Mouse (Mus musculus): Measurements from ENCODE around the gene Esr1. TPM values are rescaled to one million over a fixed set of nuclear protein-coding genes. Genes with fewer than 3 reads are reported as not detected.

Gene Esr1
- polyA plus RNA-seq, 1 experiment from 2014 or later = 0.08 TPM

DNA sequence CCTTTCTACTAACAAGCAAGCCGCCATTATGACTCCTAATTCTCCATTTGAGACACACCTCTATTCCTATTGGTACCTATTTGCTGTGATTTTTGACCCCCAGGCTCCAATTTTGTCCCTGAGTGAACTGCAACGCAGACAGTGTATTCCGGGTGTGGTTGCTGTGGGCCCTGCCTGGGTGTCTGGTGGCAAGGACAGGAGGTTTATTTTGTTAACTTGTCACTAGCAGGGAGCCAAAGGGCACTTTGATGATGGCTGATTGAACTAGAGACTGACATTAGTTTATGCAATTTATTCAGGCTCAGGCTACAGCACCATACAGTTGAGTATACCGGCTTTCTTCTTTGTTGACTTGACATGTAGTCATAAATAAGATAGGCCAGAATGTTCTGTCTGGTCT, 13.2 kb downstream of the Esr1 start:
- Histone ChIP-seq H3K27me3 (ENCODE audit: insufficient read depth, poor library complexity, severe bottlenecking) (no peaks in the 10 kb centered on the region), H3K36me3 (no peaks in the 10 kb centered on the region), H3K27ac (no peak overlapping the region), H3K9me3 (no peaks in the 10 kb centered on the region), H3K4me3 (no peak overlapping the region), H3K4me1 (replicated peaks) (no peaks in the 10 kb centered on the region)
- WGBS = 92% methylated on average over 4 of the region's 4 CpGs
- DNase-seq (ENCODE audit: low spot score) = no peak

DNA sequence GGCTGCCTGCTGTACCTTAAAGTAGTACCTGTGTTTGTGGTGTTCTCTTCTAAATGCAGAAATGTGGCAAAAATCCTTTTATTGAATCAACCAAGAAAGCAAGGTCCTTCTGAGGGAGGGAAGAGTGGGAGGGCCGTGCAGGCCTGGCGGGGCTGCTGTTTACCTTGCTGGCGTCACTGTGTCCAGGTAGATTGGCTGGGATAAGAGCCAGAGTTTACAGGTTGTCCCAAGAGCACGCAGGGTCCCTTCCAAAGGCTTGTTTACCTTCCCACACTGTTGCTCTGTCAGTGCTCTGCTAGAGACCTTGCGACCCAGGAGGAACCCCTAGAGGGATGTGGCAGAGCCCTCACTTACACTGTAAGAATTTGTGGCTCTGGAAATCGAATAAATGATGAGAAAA, 13.9 kb downstream of the Esr1 start:
- 77% methylated on average over 6 of the region's 6 CpGs for WGBS
- Histone ChIP-seq H3K36me3 (no peaks in the 10 kb centered on the region), H3K4me3 (no peak overlapping the region), H3K27me3 (ENCODE audit: insufficient read depth, poor library complexity, severe bottlenecking) (no peaks in the 10 kb centered on the region), H3K4me1 (replicated peaks) (no peaks in the 10 kb centered on the region), H3K27ac (no peak overlapping the region), H3K9me3 (no peaks in the 10 kb centered on the region)
- no peak for DNase-seq (ENCODE audit: low spot score)

DNA sequence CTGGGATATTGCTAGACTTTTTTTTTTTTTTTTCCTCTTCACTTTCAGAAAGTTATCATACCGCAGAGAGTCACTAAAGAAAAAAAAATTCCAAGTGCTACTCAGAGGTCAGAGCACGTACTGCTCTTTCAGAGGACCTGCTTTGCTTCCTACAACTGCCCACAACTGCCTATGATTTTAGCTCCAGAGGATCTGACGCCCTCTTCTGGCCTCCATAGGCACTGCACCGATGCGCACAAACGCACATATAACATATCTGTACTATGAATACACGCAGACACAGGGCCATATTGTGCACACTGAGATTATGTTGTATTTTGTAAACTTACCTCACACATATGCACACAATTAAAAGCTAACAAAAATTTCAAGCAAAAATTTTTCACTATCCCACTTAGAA, 15.0 kb downstream of the Esr1 start:
- H3K27ac ChIP-seq = no peak overlapping the region
- no peak overlapping the region for H3K4me3 ChIP-seq
- no peak for DNase-seq (ENCODE audit: low spot score)
- no peaks in the 10 kb centered on the region for H3K36me3 ChIP-seq
- WGBS = 81% methylated on average over 7 of the region's 7 CpGs
- H3K4me1 ChIP-seq (replicated peaks) = no peaks in the 10 kb centered on the region
- H3K27me3 ChIP-seq (ENCODE audit: insufficient read depth, poor library complexity, severe bottlenecking) = no peaks in the 10 kb centered on the region
- H3K9me3 ChIP-seq = no peaks in the 10 kb centered on the region

DNA sequence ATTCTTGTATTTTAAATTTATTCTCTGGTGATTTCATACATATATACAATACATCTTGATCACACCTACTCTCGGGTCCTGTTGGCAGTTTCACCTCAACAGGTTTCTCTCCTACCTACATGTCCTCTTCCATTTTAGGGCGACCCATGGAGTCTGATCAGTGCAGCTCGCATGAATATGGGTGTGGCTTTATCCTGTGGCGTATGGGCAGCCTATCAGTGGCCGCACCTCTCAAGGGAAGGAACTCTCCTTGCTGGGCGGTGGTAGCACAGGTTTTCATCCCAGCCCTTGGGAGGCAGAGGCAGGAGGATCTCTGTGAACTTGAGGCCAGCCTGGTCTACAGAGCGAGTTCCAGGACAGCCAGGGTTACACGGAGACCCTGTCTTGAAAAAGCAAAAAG, 15.6 kb downstream of the Esr1 start:
- H3K4me3 ChIP-seq = no peak overlapping the region
- H3K27me3 ChIP-seq (ENCODE audit: insufficient read depth, poor library complexity, severe bottlenecking) = no peaks in the 10 kb centered on the region
- no peak for DNase-seq (ENCODE audit: low spot score)
- H3K4me1 ChIP-seq (replicated peaks) = no peaks in the 10 kb centered on the region
- 89% methylated on average over 8 of the region's 8 CpGs for WGBS
- H3K27ac ChIP-seq = no peak overlapping the region
- H3K36me3 ChIP-seq = no peaks in the 10 kb centered on the region
- H3K9me3 ChIP-seq = no peaks in the 10 kb centered on the region

DNA sequence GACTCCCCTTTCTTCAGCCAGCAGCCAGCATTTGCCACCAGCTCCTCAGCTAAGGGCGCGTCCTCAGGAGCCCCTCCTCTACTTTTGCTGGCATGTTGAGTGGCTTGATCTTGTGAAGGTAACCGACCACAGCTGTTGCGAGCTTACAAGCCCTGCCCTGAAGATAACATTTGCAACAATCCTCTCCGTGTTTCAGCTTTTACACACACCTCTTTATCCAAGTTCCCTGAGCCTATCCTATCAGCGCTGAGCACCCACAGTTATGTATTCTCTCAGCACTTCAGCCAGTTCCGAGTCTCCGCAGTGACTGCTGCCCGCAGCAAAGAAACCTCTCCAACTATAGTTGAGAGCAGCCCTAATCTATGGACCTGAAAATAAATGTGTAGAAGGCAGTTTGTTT, 16.0 kb downstream of the Esr1 start:
- no peaks in the 10 kb centered on the region for H3K9me3 ChIP-seq
- no peaks in the 10 kb centered on the region for H3K4me1 ChIP-seq (replicated peaks)
- H3K27ac ChIP-seq = no peak overlapping the region
- no peaks in the 10 kb centered on the region for H3K27me3 ChIP-seq (ENCODE audit: insufficient read depth, poor library complexity, severe bottlenecking)
- DNase-seq (ENCODE audit: low spot score) = no peak
- no peak overlapping the region for H3K4me3 ChIP-seq
- no peaks in the 10 kb centered on the region for H3K36me3 ChIP-seq
- WGBS = 89% methylated on average over 9 of the region's 9 CpGs

DNA sequence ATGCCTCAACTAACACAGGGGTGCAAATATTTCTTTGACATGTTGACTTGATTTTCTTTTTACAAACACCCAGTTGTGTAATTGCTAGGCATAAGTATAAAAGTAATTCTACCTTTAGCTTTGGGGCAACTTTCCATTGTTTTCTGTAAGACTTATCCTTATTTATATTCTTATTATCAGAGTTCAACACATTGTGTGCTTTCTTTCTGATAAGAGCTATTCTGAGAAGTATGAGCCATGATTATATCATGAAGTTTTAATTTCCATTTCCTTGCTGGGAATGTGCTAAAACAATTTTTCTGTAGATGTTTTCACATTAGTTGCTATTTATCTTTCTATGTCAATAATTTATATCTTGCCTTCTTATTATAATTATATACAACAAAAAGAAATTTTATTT, 17.9 kb downstream of the Esr1 start:
- H3K27ac ChIP-seq = no peak overlapping the region
- H3K4me1 ChIP-seq (replicated peaks) = no peaks in the 10 kb centered on the region
- H3K9me3 ChIP-seq = no peaks in the 10 kb centered on the region

DNA sequence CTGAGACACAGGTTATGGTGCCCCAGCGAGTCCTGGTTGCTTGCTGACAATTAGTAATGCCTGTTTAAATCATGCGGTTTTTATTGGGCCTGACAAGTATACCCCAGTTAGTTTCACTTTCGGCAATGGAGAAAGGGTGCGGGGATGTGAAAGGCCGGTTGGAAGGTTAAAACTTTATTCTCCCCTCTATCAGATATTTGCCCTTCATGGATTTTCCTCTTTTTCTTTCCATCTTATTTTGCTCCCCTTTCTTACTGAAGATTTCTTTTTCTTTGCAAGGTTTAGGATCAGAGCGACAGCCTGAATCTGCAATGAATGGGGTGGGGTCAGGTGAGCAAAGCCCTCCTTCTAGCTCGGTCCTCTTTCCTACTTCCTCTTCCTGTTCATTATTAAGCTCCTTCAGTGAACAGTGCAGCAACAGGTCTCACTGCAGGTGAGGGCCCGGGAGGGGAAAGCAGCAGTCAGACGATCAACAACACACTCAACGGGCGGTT, 20.9 kb downstream of the Esr1 start:
- H3K27me3 ChIP-seq (ENCODE audit: insufficient read depth, poor library complexity, severe bottlenecking) = no peaks in the 10 kb centered on the region
- H3K9me3 ChIP-seq = no peaks in the 10 kb centered on the region
- H3K36me3 ChIP-seq = no peaks in the 10 kb centered on the region
- H3K27ac ChIP-seq = no peak overlapping the region
- 84% methylated on average over 11 of the region's 11 CpGs for WGBS
- no peak overlapping the region for H3K4me3 ChIP-seq
- no peaks in the 10 kb centered on the region for H3K4me1 ChIP-seq (replicated peaks)
- no peak for DNase-seq (ENCODE audit: low spot score)

More for the DNA sequence above, 17.9 kb downstream of the Esr1 start:
- H3K36me3 ChIP-seq = no peaks in the 10 kb centered on the region
- no peak overlapping the region for H3K4me3 ChIP-seq
- DNase-seq (ENCODE audit: low spot score) = no peak
- H3K27me3 ChIP-seq (ENCODE audit: insufficient read depth, poor library complexity, severe bottlenecking) = no peaks in the 10 kb centered on the region

DNA sequence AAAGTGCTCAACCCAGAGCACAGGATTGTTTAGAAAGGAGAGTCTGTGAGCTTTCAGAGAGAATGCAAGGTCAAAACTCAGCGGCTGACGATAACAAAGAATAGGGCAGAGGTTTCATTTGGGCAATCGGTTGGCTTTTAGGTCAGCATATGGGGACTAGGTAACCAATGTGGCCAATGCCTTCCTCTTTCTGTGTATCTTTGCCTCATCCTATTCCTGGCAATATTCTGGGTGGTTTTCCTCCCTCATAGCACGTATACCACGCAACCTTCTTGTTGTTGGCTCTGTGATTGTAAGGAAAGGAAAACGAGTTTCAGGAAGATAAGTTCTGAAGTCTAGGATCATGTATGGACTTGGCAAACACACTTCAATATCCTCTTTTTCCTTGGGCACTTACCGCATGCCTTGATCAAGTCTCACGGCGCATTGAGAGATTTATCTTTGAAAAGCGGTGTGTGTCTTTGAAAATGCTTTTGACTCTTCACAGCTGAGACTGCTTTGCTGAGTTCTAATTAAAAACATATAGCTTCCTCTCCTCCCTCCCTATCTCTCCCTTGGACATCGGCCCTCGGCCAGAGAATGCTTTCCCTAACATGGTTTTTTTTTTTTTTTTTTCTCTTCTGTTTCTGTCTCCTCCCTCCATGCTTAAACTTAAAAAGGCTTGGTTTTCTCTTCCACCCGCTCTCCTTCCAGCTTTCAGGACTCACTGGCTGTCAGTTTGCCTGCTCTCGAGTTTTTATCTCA, 22.1 kb downstream of the Esr1 start:
- DNase-seq (ENCODE audit: low spot score) = no peak
- WGBS = 74% methylated on average over 14 of the region's 14 CpGs
- H3K4me1 ChIP-seq (replicated peaks) = no peaks in the 10 kb centered on the region
- no peak overlapping the region for H3K27ac ChIP-seq
- H3K36me3 ChIP-seq = no peaks in the 10 kb centered on the region
- H3K27me3 ChIP-seq (ENCODE audit: insufficient read depth, poor library complexity, severe bottlenecking) = no peaks in the 10 kb centered on the region
- no peaks in the 10 kb centered on the region for H3K9me3 ChIP-seq
- H3K4me3 ChIP-seq = no peak overlapping the region

DNA sequence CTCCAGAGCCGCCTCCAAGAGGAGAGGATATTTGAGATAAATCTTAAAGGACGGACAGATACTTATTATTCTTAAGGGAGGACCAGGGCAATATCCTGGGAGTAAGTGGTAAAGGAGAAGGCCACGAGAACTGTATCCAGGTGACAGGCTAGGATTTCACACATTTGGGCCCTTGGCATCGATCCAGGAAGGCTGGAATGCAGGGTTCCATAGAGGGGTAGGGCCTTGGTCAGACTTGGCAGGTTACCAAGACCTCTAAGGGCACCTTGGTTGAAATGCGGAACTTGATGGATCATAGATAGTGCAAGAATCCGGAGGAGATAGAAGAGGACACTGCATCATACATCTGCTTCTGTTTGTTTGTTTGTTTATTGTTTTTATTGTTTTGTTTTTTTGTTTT, 24.3 kb downstream of the Esr1 start:
- no peak overlapping the region for H3K4me3 ChIP-seq
- no peak overlapping the region for H3K27ac ChIP-seq
- 87% methylated on average over 6 of the region's 6 CpGs for WGBS
- H3K4me1 ChIP-seq (replicated peaks) = no peaks in the 10 kb centered on the region
- no peaks in the 10 kb centered on the region for H3K36me3 ChIP-seq
- H3K27me3 ChIP-seq (ENCODE audit: insufficient read depth, poor library complexity, severe bottlenecking) = no peaks in the 10 kb centered on the region
- H3K9me3 ChIP-seq = no peaks in the 10 kb centered on the region
- DNase-seq (ENCODE audit: low spot score) = no peak

DNA sequence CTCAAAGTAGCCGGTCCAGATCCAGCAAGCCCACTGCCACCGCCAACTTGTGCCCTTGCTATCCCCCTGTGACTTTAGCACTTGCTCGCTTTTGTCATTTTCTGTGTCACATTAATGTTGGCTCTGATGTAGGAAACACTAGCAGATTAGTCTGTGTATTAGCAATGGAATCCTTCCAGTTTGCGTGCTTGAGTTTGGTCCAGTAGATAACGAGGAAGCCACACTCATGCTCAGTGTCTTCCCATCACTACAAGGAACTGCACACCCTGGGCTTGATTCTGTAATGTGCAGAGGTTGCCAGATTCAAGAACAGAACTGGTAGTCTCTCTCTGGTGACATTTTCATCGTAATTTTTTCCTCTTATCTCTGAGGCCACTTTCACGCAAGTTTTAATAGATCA, 34.7 kb downstream of the Esr1 start:
- DNase-seq (ENCODE audit: low spot score) = no peak
- Histone ChIP-seq H3K9me3 (no peaks in the 10 kb centered on the region), H3K27me3 (ENCODE audit: insufficient read depth, poor library complexity, severe bottlenecking) (no peaks in the 10 kb centered on the region), H3K27ac (no peak overlapping the region), H3K36me3 (no peaks in the 10 kb centered on the region), H3K4me1 (replicated peaks) (no peaks in the 10 kb centered on the region), H3K4me3 (no peak overlapping the region)
- WGBS = 89% methylated on average over 7 of the region's 7 CpGs

DNA sequence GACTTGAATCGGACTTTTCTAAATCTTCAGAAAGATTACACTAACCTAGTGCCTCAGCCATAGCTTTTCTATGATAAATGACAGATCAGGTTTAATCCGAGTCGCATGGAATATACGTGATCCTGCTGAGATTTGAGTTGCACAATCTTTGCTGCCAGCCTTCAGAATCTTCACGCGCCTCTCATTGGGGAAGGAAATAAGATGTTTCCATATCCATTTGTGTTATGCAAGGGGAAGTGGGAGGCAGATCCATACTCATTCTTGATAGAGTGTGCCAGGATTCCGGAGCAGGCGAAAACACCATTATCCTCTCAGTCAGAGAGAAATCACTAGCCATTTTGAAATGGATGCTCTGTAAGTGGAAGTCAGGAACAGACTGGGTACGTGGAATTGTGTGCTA, 35.5 kb downstream of the Esr1 start:
- Histone ChIP-seq H3K4me3 (no peak overlapping the region), H3K27ac (no peak overlapping the region), H3K9me3 (no peaks in the 10 kb centered on the region), H3K36me3 (no peaks in the 10 kb centered on the region), H3K27me3 (ENCODE audit: insufficient read depth, poor library complexity, severe bottlenecking) (no peaks in the 10 kb centered on the region), H3K4me1 (replicated peaks) (no peaks in the 10 kb centered on the region)
- DNase-seq (ENCODE audit: low spot score) = no peak
- WGBS = 89% methylated on average over 9 of the region's 9 CpGs

DNA sequence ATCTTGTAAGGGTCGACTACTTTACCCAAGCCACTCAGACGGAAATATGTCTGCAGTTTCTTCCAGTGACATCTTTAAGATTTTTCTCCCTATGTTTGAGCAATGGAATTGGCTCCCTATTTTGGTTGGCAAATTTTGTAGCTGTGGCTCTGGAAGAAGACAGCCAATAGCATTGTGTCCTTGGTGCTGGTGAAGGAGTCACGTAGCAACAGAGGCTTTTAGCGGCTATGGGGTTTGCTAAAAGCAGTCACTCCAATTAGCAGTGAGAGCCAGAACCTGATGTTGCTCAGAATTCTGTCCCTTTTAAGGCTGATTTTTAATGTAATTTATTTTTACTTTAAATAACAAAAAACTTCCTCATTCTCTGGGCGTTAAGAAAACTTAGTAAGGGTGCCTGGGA, 54.0 kb downstream of the Esr1 start:
- no peaks in the 10 kb centered on the region for H3K36me3 ChIP-seq
- no peak overlapping the region for H3K4me3 ChIP-seq
- DNase-seq (ENCODE audit: low spot score) = no peak
- H3K27me3 ChIP-seq (ENCODE audit: insufficient read depth, poor library complexity, severe bottlenecking) = no peaks in the 10 kb centered on the region
- H3K27ac ChIP-seq = no peak overlapping the region
- WGBS = 90% methylated on average over 5 of the region's 5 CpGs
- no peaks in the 10 kb centered on the region for H3K4me1 ChIP-seq (replicated peaks)
- no peaks in the 10 kb centered on the region for H3K9me3 ChIP-seq

DNA sequence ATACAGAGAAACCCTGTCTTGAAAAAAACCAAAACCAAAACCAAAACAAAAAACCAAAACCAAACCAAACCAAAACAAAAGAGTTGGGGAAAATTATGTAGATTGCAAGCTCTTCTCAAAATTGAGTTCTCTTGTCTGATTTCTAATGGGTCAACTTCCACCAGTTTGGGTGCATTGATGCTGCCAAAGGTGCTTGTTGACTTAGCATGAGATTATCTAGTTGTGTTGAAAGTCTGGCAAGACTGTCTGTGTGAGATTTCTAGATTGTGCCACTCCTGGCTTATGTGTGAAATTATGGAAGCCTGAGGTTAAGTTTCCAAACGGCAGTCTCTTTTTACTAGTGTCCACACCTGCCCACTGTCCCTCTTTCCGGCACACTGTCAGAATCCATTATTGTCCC, 55.6 kb downstream of the Esr1 start:
- 94% methylated on average over 2 of the region's 2 CpGs for WGBS
- Histone ChIP-seq H3K27me3 (ENCODE audit: insufficient read depth, poor library complexity, severe bottlenecking) (no peaks in the 10 kb centered on the region), H3K9me3 (no peaks in the 10 kb centered on the region), H3K36me3 (no peaks in the 10 kb centered on the region), H3K27ac (no peak overlapping the region), H3K4me1 (replicated peaks) (no peaks in the 10 kb centered on the region), H3K4me3 (no peak overlapping the region)
- DNase-seq (ENCODE audit: low spot score) = no peak

DNA sequence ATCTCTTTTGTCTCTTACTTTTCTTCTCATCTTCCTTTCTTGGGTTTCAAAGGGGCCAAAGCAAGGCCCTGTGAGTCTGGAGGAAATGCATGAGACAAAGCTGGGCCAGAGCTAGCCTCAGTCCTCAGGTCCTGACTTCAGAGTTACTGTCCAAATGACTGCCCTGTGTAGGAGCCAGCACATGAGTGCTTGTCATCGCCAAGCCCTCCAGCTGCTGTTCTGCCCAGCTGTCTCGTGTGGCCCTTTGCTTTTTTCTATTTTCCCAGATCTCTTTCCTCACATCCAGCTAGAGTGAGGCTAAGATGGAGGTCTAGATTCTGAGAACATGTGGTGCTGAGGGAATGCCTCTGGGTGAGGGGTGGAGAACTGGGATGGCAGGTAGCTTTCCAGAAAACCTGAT, 58.7 kb downstream of the Esr1 start:
- no peaks in the 10 kb centered on the region for H3K9me3 ChIP-seq
- no peaks in the 10 kb centered on the region for H3K36me3 ChIP-seq
- no peak overlapping the region for H3K27ac ChIP-seq
- 84% methylated on average over 2 of the region's 2 CpGs for whole genome bisulfite sequencing
- no peaks in the 10 kb centered on the region for H3K27me3 ChIP-seq (ENCODE audit: insufficient read depth, poor library complexity, severe bottlenecking)
- H3K4me1 ChIP-seq (replicated peaks) = no peaks in the 10 kb centered on the region
- no peak overlapping the region for H3K4me3 ChIP-seq
- DNase-seq (ENCODE audit: low spot score) = no peak

Measured in hindbrain, embryonic 10.5 days (tissue).